Mouse (Mus musculus) hindlimb bud, embryonic 11.5 days (tissue): Measurements from ENCODE around the gene Ahnak.
"Not testable (repeated sequence)": the region's sequence is repeated elsewhere in the genome, so short reads cannot be mapped to it uniquely, and the experiment has no call there.

ENCODE experiments used
- DNase-seq: peaks from one replicate; pipeline ENCODE4 v3.0.0-alpha.2; 2012; ENCODE audit warnings: low read depth, low spot score; ENCODE audit errors: extremely low spot score

Ahnak gene

GRCm38 (mm10) chr19:9061221-9061893 lies 72.3 kb downstream of the Ahnak start:
- DNase-seq: no peak

DNA sequence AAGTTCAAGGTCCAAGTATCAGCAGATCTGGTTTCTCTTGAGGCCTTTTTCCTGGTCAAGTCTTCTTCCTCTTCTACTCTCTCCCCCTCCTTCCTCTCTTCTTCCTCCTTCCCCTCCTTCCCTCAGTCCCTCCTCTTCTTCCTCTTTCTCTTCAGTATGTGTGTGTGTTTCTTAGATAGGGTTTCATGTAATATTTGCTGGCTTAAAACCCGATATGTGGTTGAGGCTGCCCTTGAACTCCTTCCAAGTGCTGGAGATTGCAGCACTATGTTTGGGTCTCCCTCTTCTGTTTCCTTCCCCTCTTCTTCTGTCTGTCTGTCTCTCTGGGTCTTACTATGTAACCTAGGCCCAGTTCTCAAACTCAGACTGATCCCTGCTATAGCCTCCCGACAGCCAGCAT lies 73.7 kb downstream of the Ahnak start:
- no peak for DNase-seq

DNA sequence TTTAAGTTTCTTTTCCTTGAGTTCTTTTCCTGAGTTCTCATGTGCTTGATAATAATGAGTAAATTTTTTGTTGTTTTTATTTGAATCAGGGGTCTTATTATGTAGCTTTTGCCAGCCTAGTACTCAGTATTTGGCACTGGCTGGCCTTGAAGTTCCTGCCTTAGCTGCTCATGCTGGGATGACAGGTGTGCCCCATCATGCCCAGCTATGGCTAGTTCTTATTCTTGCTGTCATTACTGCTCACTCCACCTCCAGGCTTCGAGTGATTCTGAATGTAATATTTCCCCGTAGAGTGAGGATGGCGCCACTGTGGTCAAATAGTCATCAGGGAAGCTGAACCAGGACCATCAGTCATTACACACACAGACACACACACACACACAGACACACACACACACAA lies 74.7 kb downstream of the Ahnak start:
- DNase-seq: no peak

- no peak for DNase-seq
Measured at GRCm38 (mm10) chr19:9065621-9066561, 76.8 kb downstream of the Ahnak start.

- no peak for DNase-seq
Measured at GRCm38 (mm10) chr19:9067292-9067691, 78.2 kb downstream of the Ahnak start.

DNA sequence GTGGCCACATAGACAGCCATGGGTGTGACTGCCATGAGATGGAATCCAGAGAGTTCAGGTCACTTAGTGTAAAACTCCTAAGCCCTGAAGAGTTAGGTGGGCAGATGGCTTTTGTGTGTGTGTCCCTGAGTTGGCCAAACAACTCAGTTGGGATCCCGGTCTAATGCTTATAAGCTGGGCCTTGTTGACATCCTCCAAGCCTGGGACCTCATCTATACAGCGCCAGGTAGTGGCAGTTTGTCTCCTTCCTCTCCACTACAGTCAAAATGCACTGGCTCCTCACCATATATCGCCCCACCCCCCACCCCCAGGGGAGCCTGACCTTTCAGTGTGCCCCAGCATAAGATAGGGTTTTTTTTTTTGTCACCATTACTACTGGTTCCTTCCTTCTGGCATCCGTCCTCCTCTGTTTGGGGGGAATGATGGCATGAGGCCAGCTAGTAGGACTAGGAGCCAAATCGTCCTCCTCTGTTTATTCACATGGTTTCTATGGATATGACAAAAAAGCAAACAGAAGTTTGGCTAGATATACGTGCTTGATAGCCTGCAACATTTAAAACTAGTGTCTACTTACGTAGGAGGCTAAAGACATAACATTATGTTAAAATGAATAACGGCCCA lies 80.7 kb downstream of the Ahnak start:
- no peak for DNase-seq

DNA sequence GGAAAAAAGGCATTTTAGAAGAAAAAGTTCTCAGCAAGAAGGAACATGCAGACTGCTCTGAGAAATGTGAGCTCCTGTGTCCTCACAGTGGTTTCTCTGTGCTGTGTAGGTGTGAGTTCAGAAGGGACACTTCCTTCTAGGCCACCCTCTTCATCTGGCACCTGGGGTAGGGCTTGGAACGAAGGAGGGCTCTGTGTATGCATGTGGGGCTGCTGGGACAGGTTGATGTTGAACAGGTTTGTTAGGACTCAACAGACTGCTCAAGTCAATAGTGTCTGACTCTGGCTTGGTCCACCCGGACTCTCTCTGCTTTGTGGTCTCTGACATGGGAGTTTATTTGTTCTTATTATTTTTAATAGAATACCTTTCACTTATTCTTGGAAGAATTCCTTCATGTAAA lies 81.2 kb downstream of the Ahnak start:
- no peak for DNase-seq

DNA sequence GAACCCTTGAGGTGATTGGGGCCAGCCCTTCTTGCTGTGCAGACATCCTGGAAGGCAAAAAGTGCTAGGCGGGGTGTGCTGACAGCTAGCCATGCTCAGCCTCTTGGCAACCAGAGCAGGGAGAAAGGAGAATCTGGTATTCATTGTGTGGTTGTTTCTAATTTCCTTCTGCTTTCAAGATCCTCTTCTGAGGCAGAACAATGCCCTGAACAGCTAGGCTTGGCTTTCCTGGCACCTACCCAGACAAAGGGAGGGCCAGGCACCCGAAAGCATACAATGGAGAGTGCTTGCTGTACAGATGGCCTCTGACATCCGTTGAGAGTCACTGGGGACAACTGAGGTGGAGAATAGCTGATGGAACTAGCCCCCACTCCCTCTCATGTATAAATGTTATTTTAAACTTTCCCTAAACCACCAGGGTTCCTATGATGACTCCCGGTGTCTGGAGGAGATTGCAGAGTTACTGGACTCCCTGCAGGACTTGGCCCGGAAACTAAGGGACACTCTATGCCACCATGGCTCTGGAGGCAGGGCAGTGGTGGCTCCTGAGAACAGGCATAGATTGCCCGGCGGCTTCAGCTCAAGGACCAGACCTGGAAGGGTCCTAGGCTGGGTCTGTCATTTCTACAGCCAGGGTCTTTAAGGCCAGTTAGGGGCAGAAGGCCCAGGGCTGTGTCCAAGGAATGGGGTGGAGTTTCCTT lies 82.5 kb downstream of the Ahnak start:
- DNase-seq: no peak

DNA sequence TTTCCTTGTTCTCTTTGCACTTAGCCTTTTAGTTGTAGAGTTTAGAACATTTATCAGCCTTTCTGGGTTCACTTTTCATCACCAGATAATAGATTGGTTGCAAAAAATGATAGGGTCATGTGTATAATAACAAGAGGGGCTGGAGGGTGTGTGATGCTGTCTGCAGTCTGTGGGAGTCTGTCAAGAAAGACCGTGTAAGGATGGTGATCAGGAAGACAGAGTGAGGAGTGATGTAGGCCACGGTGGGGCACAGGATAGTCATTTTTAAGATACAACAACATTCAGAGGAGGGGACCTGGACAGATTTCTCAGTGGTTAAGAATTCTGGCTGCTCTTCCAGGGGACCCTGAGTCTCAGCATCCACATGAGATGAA lies 83.1 kb downstream of the Ahnak start:
- DNase-seq: no peak

GRCm38 (mm10) chr19:9073776-9074411 lies 84.8 kb downstream of the Ahnak start:
- no peak for DNase-seq

DNA sequence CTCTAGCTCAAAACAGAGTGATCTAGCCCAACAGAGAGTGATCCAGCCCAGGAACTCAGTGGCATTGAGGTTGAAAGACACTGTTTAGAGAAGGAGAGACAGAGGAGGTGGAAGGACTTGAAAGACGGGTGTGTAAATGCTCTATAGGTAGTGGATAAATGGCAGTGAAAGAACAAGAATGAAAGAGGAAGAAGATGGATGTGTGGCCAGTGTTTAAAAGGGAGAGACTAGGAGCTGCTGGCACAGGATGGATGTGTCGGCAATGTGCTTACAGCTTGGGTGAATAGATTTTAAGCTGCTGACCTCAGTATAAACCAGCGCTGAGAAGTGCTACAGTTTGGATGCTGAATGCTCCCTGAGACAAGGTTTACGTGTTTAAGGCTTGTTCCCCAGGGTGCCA lies 85.3 kb downstream of the Ahnak start:
- no peak for DNase-seq

DNA sequence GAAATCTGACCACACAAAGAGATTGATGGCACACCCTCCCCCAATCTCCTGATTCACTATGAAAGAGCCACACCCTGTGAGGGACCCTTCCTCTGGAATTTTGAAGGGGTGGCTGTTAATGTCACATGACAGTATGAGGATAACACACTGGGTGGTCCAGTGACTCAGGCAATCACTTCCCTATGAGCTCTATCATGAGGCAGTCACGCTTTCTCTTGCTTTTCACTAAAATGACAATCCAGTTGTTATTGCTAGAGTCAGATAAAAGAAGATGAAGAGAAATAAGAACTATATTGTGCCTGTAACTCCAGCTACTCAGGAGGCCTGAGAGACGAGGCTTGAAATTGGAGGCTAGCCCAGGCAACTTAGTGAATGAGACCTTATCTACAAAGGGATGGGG lies 86.5 kb downstream of the Ahnak start:
- DNase-seq: no peak

GRCm38 (mm10) chr19:9076035-9076434 lies 87.0 kb downstream of the Ahnak start:
- no peak for DNase-seq

- DNase-seq: no peak
Measured at GRCm38 (mm10) chr19:9076982-9077660, 88.0 kb downstream of the Ahnak start.

DNA sequence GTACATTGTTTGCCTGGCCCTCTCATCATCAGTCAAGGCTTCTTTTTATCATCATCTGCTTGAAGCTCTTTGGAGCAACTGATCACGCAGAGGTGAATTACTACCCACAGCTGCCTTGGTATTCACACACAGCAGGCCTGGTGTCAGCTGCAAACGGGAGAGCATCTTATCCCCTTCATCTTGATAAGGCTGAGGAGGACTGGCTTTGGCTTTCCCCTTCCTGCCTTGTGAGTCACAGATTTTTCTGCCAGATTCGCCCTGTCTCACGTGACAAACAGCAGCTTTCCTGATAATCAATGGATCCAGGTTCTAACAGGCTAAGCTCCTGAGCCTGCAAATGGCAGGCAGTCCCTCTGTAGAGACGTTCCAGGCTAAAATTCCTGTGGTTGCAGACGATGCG lies 90.8 kb downstream of the Ahnak start:
- DNase-seq: no peak

- no peak for DNase-seq
Measured at GRCm38 (mm10) chr19:9081311-9082190, 92.5 kb downstream of the Ahnak start.

- peak; percentile 76 for DNase-seq
Measured at GRCm38 (mm10) chr19:9082191-9083009, 93.3 kb downstream of the Ahnak start.

DNA sequence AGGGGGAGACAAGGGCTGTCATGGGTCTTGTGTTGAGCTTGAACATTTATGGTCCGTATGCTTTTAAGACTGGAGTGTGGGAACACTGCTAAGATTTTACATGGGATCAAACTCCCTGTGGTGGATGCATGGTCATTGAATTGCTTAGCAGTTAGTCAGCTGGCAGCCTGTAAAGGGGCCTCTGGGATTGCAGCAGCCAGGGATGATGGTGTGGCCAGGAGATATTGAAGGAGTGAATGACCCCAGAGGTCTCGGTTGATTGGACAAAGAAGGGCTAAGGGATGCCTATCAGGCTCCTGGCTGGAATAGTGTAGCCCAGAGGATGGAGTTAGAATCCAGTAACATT lies 93.9 kb downstream of the Ahnak start:
- no peak for DNase-seq

DNA sequence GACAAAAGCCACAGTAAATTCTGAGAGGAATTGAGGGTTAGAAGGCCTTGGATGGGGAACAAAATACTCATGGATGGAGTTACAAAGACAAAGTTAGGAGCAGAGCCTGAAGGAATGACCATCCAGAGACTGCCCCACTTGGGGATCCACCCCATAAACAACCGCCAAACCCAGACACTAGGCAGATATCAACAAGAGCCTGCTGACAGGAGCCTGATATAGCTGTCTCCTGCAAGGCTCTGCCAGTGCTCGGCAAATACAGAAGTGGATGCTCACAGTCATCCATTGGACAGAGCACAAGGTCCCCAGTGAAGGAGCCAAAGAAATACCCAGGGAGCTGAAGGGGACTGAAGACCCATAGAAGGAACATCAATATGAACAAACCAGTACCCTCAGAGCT lies 94.8 kb downstream of the Ahnak start:
- not testable (repeated sequence) for DNase-seq
